Mouse (Mus musculus): ENCODE results near the gene Olfr49.

DNA sequence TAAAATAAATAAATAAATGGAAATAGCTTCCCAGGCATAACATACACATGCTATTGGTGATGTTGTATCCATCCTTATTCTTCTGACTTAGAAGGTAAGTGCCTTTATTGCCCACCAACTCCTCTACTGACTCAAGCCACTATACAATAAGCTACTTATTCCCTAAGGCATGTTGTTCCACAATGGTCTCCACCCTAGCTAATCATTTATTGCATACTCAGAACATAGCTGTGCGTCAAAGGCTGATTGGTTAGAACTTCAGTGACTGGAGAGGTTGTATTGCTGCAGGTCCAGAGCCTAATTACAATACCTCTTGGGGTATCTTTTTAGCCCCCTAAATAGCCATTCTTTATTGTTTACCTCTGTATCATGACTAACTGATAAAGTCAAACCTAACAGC, 46.4 kb upstream of the Olfr49 start:
- TF ChIP-seq EP300 (IDR thresholded peaks at IDR 0.05; ENCODE audit: low read depth) = no peak
- TF ChIP-seq CTCF (IDR thresholded peaks at IDR 0.05; ENCODE audit: low read depth) = no peak
